Mouse (Mus musculus) forebrain, postnatal 0 days (tissue): ENCODE measurements around the gene Cela1. TPM values are rescaled to one million over a fixed set of nuclear protein-coding genes. Genes with fewer than 3 reads are reported as not detected.
A peak's percentile ranks its signal among the peaks of the same experiment; 100 is the strongest.

Experiments
- ATAC-seq: fragments of 200-750 bp; cut with Nextera tagmentation; 2 replicates; pipeline ENCODE4 v1.8.0; 2017; ENCODE audit warnings: mild to moderate bottlenecking, moderate library complexity
- DNase-seq: peaks from one replicate; pipeline ENCODE4 v3.0.0-alpha.2; 2015
- H3K27ac ChIP-seq: fragments of 300-500 bp; sonication (generic); 2 replicates; pipeline ENCODE4 v1.5.1; 2014; ENCODE audit warnings: low read depth, mild to moderate bottlenecking, antibody characterized with exemption, low read length, moderate library complexity, mixed read lengths
- H3K27me3 ChIP-seq: fragments of 300-500 bp; sonication (generic); 2 replicates; pipeline ENCODE4 v1.6.1; 2014; ENCODE audit warnings: mild to moderate bottlenecking, low read length, mixed read lengths; ENCODE audit not compliant: insufficient read depth
- H3K36me3 ChIP-seq: fragments of 300-500 bp; sonication (generic); 2 replicates; pipeline ENCODE4 v1.6.1; 2014; ENCODE audit warnings: mild to moderate bottlenecking, moderate library complexity; ENCODE audit not compliant: insufficient read depth
- H3K4me1 ChIP-seq: fragments of 300-500 bp; sonication (generic); 2 replicates; pipeline ENCODE4 v1.6.1; 2014; ENCODE audit warnings: antibody characterized with exemption; ENCODE audit not compliant: insufficient read depth
- H3K4me2 ChIP-seq: fragments of 300-500 bp; sonication (generic); 2 replicates; pipeline ENCODE4 v1.6.1; 2014; ENCODE audit warnings: low read depth, mild to moderate bottlenecking, moderate library complexity
- H3K4me3 ChIP-seq: fragments of 300-500 bp; sonication (generic); 2 replicates; pipeline ENCODE4 v1.5.1; 2014; ENCODE audit warnings: low read depth, low read length, mixed read lengths
- H3K9ac ChIP-seq: fragments of 300-500 bp; sonication (generic); 2 replicates; pipeline ENCODE4 v1.6.1; 2014; ENCODE audit warnings: mild to moderate bottlenecking
- H3K9me3 ChIP-seq: fragments of 300-500 bp; sonication (generic); 2 replicates; pipeline ENCODE4 v1.6.1; 2016; ENCODE audit warnings: low read length
- CTCF ChIP-seq: sonication (generic); IDR thresholded peaks from 2 replicates; pipeline ENCODE4 v1.5.1; 2016; ENCODE audit warnings: antibody characterized with exemption, control low read depth, low read depth
- WGBS: fragments of 180-500 bp; shearing (Covaris S2); extraction: QIAGEN DNeasy Blood & Tissue Kit; methylation state at CpG from one replicate; pipeline ENCODE4 v1.1.7; 2014; 5-methylcytosine and 5-hydroxymethylcytosine counted together
- polyA plus RNA-seq: library from polyadenylated mRNA; unstranded; fragments of >200 nt; fragmentation: Nextera tagmentation; extraction: Ambion mirVana; gene quantifications from 2 replicates; pipeline ENCODE4 v1.2.1, GENCODE M21; 2015
- total RNA-seq: library from RNA; depleted of rRNA; stranded (reverse); fragments of >200 nt; gene quantifications from 2 replicates; pipeline ENCODE4 v1.2.3, GENCODE M21; 2014

Cela1 gene
- total and polyA plus RNA-seq, 2 experiments from 2014 or later = 0.81 to 5.1 TPM

GRCm38 (mm10) chr15:100691990-100692389, 4.3 kb upstream of the Cela1 start:
- 78% methylated on average over 3 of the region's 3 CpGs for WGBS
- no peak for ATAC-seq
- no peak overlapping the region for H3K4me2 ChIP-seq
- DNase-seq = no peak
- TF ChIP-seq CTCF = no peak
- H3K36me3 ChIP-seq = no peaks in the 10 kb centered on the region
- no peak overlapping the region for H3K27ac ChIP-seq
- no peak overlapping the region for H3K4me3 ChIP-seq
- H3K27me3 ChIP-seq = no peaks in the 10 kb centered on the region
- H3K9ac ChIP-seq = no peak overlapping the region
- H3K4me1 ChIP-seq = no peaks in the 10 kb centered on the region
- H3K9me3 ChIP-seq = peaks cover 4% of the 10 kb centered on the region; the same call in 1 of the 2 replicates

- Histone ChIP-seq H3K9me3 (peaks cover 4% of the 10 kb centered on the region; the same call in 1 of the 2 replicates), H3K27me3 (no peaks in the 10 kb centered on the region), H3K4me1 (no peaks in the 10 kb centered on the region), H3K9ac (no peak overlapping the region), H3K4me3 (no peak overlapping the region), H3K4me2 (no peak overlapping the region), H3K27ac (no peak overlapping the region), H3K36me3 (no peaks in the 10 kb centered on the region)
- 52% methylated on average over 12 of the region's 12 CpGs for whole genome bisulfite sequencing
- ATAC-seq = no peak
- no peak for TF ChIP-seq CTCF
- no peak for DNase-seq
Measured at GRCm38 (mm10) chr15:100686989-100687388, 732 bp downstream of the Cela1 start.

GRCm38 (mm10) chr15:100686434-100686833, 1.3 kb downstream of the Cela1 start:
- no peak overlapping the region for H3K9ac ChIP-seq
- no peak overlapping the region for H3K27ac ChIP-seq
- no peak overlapping the region for H3K4me2 ChIP-seq
- WGBS = 77% methylated on average over 6 of the region's 6 CpGs
- no peak overlapping the region for H3K4me3 ChIP-seq
- H3K36me3 ChIP-seq = no peaks in the 10 kb centered on the region
- H3K27me3 ChIP-seq = no peaks in the 10 kb centered on the region
- ATAC-seq (no peak), DNase-seq (no peak)
- H3K4me1 ChIP-seq = no peaks in the 10 kb centered on the region
- TF ChIP-seq CTCF = no peak
- H3K9me3 ChIP-seq = peaks cover 4% of the 10 kb centered on the region; the same call in 1 of the 2 replicates

GRCm38 (mm10) chr15:100685849-100686248, 1.9 kb downstream of the Cela1 start:
- Histone ChIP-seq H3K4me1 (no peaks in the 10 kb centered on the region), H3K36me3 (no peaks in the 10 kb centered on the region), H3K4me2 (no peak overlapping the region), H3K4me3 (no peak overlapping the region), H3K27me3 (no peaks in the 10 kb centered on the region), H3K27ac (no peak overlapping the region), H3K9ac (no peak overlapping the region), H3K9me3 (peaks cover 4% of the 10 kb centered on the region; the same call in 1 of the 2 replicates)
- ATAC-seq (no peak), DNase-seq (peak; percentile 13)
- WGBS = 82% methylated on average over 8 of the region's 8 CpGs
- no peak for TF ChIP-seq CTCF

- Histone ChIP-seq H3K36me3 (no peaks in the 10 kb centered on the region), H3K27ac (no peak overlapping the region), H3K4me2 (no peak overlapping the region), H3K9ac (no peak overlapping the region), H3K9me3 (peaks cover 2% of the 10 kb centered on the region; the same call in 1 of the 2 replicates), H3K4me1 (no peaks in the 10 kb centered on the region), H3K27me3 (no peaks in the 10 kb centered on the region), H3K4me3 (no peak overlapping the region)
- TF ChIP-seq CTCF = no peak
- 21% methylated on average over 13 of the region's 13 CpGs for WGBS
- no peak for DNase-seq
- no peak for ATAC-seq
Measured at GRCm38 (mm10) chr15:100685255-100685654, 2.5 kb downstream of the Cela1 start.

- TF ChIP-seq CTCF = no peak
- Histone ChIP-seq H3K9ac (no peak overlapping the region), H3K4me1 (no peaks in the 10 kb centered on the region), H3K9me3 (no peaks in the 10 kb centered on the region), H3K4me2 (no peak overlapping the region), H3K36me3 (no peaks in the 10 kb centered on the region), H3K4me3 (no peak overlapping the region), H3K27ac (no peak overlapping the region), H3K27me3 (no peaks in the 10 kb centered on the region)
- ATAC-seq = no peak
- WGBS = 69% methylated on average over 10 of the region's 10 CpGs
- DNase-seq = no peak
Measured at GRCm38 (mm10) chr15:100684450-100684849, 3.3 kb downstream of the Cela1 start.

- Histone ChIP-seq H3K9ac (no peak overlapping the region), H3K4me3 (no peak overlapping the region), H3K4me1 (no peaks in the 10 kb centered on the region), H3K9me3 (no peaks in the 10 kb centered on the region), H3K4me2 (no peak overlapping the region), H3K27me3 (no peaks in the 10 kb centered on the region), H3K27ac (no peak overlapping the region), H3K36me3 (no peaks in the 10 kb centered on the region)
- 47% methylated on average over 2 of the region's 2 CpGs for WGBS
- peak; percentile 29; the same call in 1 of the 2 replicates for ATAC-seq
- peak; percentile 86 for DNase-seq
- peak; percentile 91 for TF ChIP-seq CTCF
Measured at GRCm38 (mm10) chr15:100683041-100683440, 4.7 kb downstream of the Cela1 start.
